Mouse (Mus musculus) hindbrain, embryonic 11.5 days (tissue): ENCODE data around the gene Keap1. TPM values are rescaled to one million over a fixed set of nuclear protein-coding genes. Genes with fewer than 3 reads are reported as not detected.

ENCODE experiments used
- polyA plus RNA-seq: library from polyadenylated mRNA; unstranded; fragments of >200 nt; fragmentation: Nextera tagmentation; extraction: Ambion mirVana; gene quantifications from 2 replicates; pipeline ENCODE4 v1.2.1, GENCODE M21; 2014

Gene Keap1
- polyA plus RNA-seq, 1 experiment from 2014 or later: 23.7 TPM

Other genes starting within 250 kb of the Keap1 start
- gene Mrpl4, start 236.6 kb downstream of the Keap1 start, polyA plus RNA-seq: 120 and 132 TPM in 2 replicates
- 4.3 and 4.5 TPM in 2 replicates for gene Icam1, start 223.4 kb downstream of the Keap1 start, polyA plus RNA-seq
- 5.4 and 5.7 TPM in 2 replicates for gene Icam4, start 210.0 kb downstream of the Keap1 start, polyA plus RNA-seq
- gene Icam5, start 207.3 kb downstream of the Keap1 start, polyA plus RNA-seq: 0.24 TPM in 1 of 2 replicates, not detected in the other
- 0.45 and 2.7 TPM in 2 replicates for gene Zglp1, start 172.3 kb downstream of the Keap1 start, polyA plus RNA-seq
- gene Gm49373, start 166.3 kb downstream of the Keap1 start, polyA plus RNA-seq: 0.40 and 1.0 TPM in 2 replicates
- 46.1 and 53.2 TPM in 2 replicates for gene Fdx1l, start 165.7 kb downstream of the Keap1 start, polyA plus RNA-seq
- gene Gm38431, start 147.4 kb downstream of the Keap1 start, polyA plus RNA-seq: 2.0 and 2.3 TPM in 2 replicates
- gene Raver1, start 147.4 kb downstream of the Keap1 start, polyA plus RNA-seq: 60.2 and 60.7 TPM in 2 replicates
- gene Tyk2, start 108.1 kb downstream of the Keap1 start, polyA plus RNA-seq: 6.9 and 8.0 TPM in 2 replicates
- 306 and 307 TPM in 2 replicates for gene Cdc37, start 89.4 kb downstream of the Keap1 start, polyA plus RNA-seq
- gene Pde4a, start 73.6 kb downstream of the Keap1 start, polyA plus RNA-seq: 5.2 and 5.7 TPM in 2 replicates
- 0.59 and 0.73 TPM in 2 replicates for gene S1pr5, start 9.1 kb upstream of the Keap1 start, polyA plus RNA-seq
- 45.3 and 50.6 TPM in 2 replicates for gene Atg4d, start 25.9 kb upstream of the Keap1 start, polyA plus RNA-seq
- gene Kri1, start 48.6 kb upstream of the Keap1 start, polyA plus RNA-seq: 13.5 and 15.9 TPM in 2 replicates
- gene Cdkn2d, start 52.0 kb upstream of the Keap1 start, polyA plus RNA-seq: 80.3 and 83.2 TPM in 2 replicates
- 3.4 and 5.0 TPM in 2 replicates for gene Ap1m2, start 73.0 kb upstream of the Keap1 start, polyA plus RNA-seq
- 60.4 and 66.4 TPM in 2 replicates for gene Slc44a2, start 81.3 kb upstream of the Keap1 start, polyA plus RNA-seq
- 232 and 254 TPM in 2 replicates for gene Ilf3, start 128.5 kb upstream of the Keap1 start, polyA plus RNA-seq
- 47.5 and 48.9 TPM in 2 replicates for gene Qtrt1, start 172.5 kb upstream of the Keap1 start, polyA plus RNA-seq
- gene Dnm2, start 185.5 kb upstream of the Keap1 start, polyA plus RNA-seq: 59.2 and 64.8 TPM in 2 replicates